Mouse (Mus musculus): ENCODE measurements at regions not wholly inside any gene's neighbourhood (a gene's known extent, or its start where the extent isn't known, plus 50 kb on each side); places are given as distances from the start of the nearest gene placed in this dataset.

DNA sequence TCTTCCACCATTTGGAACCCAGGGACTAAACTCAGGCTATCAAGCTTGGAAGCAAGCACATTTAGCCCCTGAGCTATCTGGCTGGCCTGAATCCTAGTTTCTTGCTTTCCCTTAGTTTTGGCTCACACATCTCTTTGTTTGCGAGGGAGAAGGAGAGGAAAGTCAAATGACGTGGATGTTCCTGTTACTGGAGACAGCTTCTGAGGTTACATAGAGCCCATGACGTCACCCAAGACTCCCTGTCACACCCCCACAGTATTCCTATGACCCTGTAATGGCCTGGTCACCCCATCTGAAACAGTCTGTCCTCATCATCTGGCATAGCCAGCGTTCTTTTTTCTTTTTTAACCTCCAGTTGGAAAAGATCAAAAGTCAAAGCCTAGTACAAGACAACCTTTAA lies 400.1 kb upstream of the Jarid2 start:
- H3K4me2 ChIP-seq (replicated peaks) = no peak overlapping the region
- H3K27ac ChIP-seq (replicated peaks) = no peak overlapping the region
- no peak overlapping the region for H3K4me3 ChIP-seq (replicated peaks)
- H3K9ac ChIP-seq = no peak overlapping the region
- no peaks in the 10 kb centered on the region for H3K27me3 ChIP-seq
- no peaks in the 10 kb centered on the region for H3K36me3 ChIP-seq
- WGBS = 33% methylated on average over 4 of the region's 4 CpGs
- ATAC-seq (ENCODE audit: insufficient number of reproducible peaks, low FRiP score, low TSS enrichment, low read depth) = no peak
- H3K4me1 ChIP-seq = peaks cover 17% of the 10 kb centered on the region
- no peaks in the 10 kb centered on the region for H3K9me3 ChIP-seq (replicated peaks)

DNA sequence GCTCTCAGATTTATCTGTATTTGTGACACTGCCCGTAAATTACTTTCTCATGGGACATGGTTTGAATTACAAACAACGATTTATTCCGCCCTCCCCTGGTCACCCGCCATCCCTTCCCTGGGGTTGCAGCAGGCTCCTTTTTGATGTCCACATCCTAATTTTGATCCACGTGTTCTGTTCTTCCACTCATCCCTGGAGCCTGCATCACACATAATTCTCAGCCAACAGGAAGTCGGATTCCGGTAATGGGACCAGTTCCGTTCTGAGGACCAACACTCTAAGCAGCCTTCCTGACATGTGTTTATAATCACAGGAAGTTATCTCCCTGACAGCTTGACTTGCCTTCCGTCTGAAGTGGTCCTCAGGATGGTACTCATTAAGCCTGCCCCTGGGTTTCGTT lies 399.6 kb upstream of the Jarid2 start:
- no peak overlapping the region for H3K4me2 ChIP-seq (replicated peaks)
- H3K4me1 ChIP-seq = peaks cover 17% of the 10 kb centered on the region
- H3K27me3 ChIP-seq = no peaks in the 10 kb centered on the region

DNA sequence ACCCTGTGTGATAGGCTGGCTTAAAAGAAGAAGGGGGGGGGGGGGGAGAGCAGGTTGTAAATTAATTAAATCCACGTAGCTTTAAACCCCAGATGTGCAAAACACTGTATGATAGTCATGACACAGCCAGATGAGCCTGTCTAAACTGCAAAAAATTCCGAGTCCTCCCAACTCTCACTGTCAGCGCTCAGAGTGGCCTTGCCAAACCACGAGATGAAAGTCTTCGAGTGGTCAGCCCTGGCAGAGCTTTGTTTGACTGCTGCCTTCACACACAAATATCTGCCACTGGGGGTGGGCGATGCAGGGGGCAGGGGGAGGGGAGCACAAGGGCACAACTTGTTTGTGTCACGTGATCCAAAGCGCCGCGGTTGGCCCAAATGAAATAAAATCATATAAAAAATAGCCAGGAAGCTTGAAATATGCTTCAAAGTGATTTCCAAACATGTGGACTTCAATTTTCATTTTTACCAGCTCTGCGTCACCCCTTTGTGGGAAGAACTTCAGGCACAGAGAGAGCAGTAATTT lies 396.5 kb upstream of the Jarid2 start:
- 60% methylated on average over 11 of the region's 11 CpGs for WGBS
- no peak; the same call in 1 of the 2 replicates for ATAC-seq (ENCODE audit: insufficient number of reproducible peaks, low FRiP score, low TSS enrichment, low read depth)
- no peaks in the 10 kb centered on the region for H3K36me3 ChIP-seq
- peaks cover 17% of the 10 kb centered on the region for H3K4me1 ChIP-seq
- H3K4me3 ChIP-seq (replicated peaks) = no peak overlapping the region
- no peak overlapping the region for H3K4me2 ChIP-seq (replicated peaks)
- H3K27ac ChIP-seq (replicated peaks) = no peak overlapping the region
- no peaks in the 10 kb centered on the region for H3K27me3 ChIP-seq
- H3K9ac ChIP-seq = no peak overlapping the region
- no peaks in the 10 kb centered on the region; the same call in 1 of the 2 replicates for H3K9me3 ChIP-seq (replicated peaks)

More for the DNA sequence above, 399.6 kb upstream of the Jarid2 start:
- no peak overlapping the region for H3K27ac ChIP-seq (replicated peaks)
- H3K36me3 ChIP-seq = no peaks in the 10 kb centered on the region
- no peak overlapping the region for H3K4me3 ChIP-seq (replicated peaks)
- no peaks in the 10 kb centered on the region for H3K9me3 ChIP-seq (replicated peaks)
- ATAC-seq (ENCODE audit: insufficient number of reproducible peaks, low FRiP score, low TSS enrichment, low read depth) = no peak
- WGBS = 21% methylated on average over 10 of the region's 10 CpGs
- H3K9ac ChIP-seq = no peak overlapping the region

DNA sequence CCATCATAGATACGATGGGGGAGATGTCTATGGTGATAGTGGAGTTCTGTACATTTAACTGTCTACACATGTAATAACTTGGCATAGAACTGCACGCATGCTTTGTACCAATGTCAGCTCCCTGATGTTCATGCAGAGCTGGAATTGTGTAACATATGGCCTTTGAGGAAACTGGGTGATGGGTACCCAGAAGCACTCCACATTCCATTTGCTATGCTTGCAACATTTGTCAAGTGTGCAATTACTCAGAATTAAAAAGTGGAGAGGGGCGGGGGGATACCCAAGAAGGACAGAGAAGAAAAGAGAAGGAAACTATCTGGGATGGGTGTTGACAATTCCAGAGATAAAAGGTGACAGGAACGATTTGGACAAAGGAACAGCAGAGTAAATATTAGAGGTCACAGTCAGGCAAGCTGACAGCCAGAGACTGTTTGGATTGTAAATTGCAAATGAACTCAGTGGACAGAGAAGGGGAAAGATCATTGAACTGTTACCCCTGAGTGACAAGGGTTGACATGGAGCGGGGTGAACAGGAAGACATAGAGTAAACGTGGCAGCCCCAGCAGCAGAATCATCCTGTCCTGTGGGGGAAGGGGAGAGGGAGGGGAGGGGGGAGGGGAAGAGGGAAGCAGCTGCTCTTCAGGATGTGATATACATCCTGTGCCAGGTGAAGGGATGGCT lies 390.1 kb upstream of the Jarid2 start:
- no peak overlapping the region for H3K27ac ChIP-seq (replicated peaks)
- no peak for ATAC-seq (ENCODE audit: insufficient number of reproducible peaks, low FRiP score, low TSS enrichment, low read depth)
- 44% methylated on average over 6 of the region's 6 CpGs for WGBS
- H3K4me2 ChIP-seq (replicated peaks) = no peak overlapping the region
- no peaks in the 10 kb centered on the region for H3K27me3 ChIP-seq
- H3K4me3 ChIP-seq (replicated peaks) = no peak overlapping the region
- H3K4me1 ChIP-seq = no peaks in the 10 kb centered on the region; the same call in none of the 2 replicates
- no peaks in the 10 kb centered on the region for H3K36me3 ChIP-seq
- H3K9me3 ChIP-seq (replicated peaks) = no peaks in the 10 kb centered on the region; the same call in 1 of the 2 replicates
- H3K9ac ChIP-seq = no peak overlapping the region

DNA sequence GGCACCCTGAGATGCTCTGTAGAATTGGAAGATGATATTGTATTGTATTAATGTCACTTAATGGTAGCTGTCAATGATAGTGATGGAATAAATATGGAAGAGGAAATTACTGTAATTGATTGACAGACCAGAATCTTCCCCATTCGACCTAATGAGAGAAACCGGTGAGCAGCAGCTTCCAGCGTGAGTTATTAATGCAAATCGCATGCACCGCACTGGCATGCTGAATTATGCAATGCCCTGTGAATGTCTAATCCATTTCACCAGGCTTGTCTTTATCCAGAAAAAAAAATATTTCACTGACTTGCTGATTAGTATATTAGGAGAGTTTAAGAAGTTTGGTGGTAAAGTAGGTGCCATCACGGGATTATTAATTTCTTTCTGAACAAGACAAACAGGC lies 384.2 kb upstream of the Jarid2 start:
- H3K9me3 ChIP-seq (replicated peaks) = no peaks in the 10 kb centered on the region
- 70% methylated on average over 6 of the region's 6 CpGs for WGBS
- no peak overlapping the region for H3K4me2 ChIP-seq (replicated peaks)
- no peak for ATAC-seq (ENCODE audit: insufficient number of reproducible peaks, low FRiP score, low TSS enrichment, low read depth)
- H3K4me3 ChIP-seq (replicated peaks) = no peak overlapping the region
- no peak overlapping the region for H3K27ac ChIP-seq (replicated peaks)
- peaks cover 5% of the 10 kb centered on the region for H3K4me1 ChIP-seq
- H3K36me3 ChIP-seq = no peaks in the 10 kb centered on the region
- H3K9ac ChIP-seq = no peak overlapping the region
- no peaks in the 10 kb centered on the region for H3K27me3 ChIP-seq

DNA sequence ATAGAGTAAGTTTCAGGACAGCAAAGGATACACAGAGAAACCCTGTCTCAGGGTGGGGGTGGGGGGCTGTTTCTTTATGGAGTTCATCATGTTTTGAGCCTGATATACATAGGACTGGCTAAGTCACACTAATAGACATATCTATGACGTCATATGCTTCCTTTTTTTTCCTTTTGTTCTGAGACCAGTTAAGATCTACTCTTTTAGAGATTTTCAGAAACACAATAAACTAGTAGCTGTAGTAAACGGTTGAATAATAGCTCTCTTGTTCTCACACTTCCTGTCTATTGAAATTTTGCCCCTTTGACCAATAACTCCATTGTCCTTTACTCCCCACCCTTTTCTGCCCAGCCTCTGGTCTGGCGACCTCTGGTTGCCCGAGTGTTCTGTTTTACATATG lies 382.6 kb upstream of the Jarid2 start:
- H3K27ac ChIP-seq (replicated peaks) = no peak overlapping the region
- H3K4me1 ChIP-seq = peaks cover 5% of the 10 kb centered on the region
- no peak overlapping the region for H3K4me2 ChIP-seq (replicated peaks)
- ATAC-seq (ENCODE audit: insufficient number of reproducible peaks, low FRiP score, low TSS enrichment, low read depth) = no peak
- 64% methylated on average over 4 of the region's 4 CpGs for WGBS
- no peak overlapping the region for H3K4me3 ChIP-seq (replicated peaks)
- H3K9ac ChIP-seq = no peak overlapping the region
- no peaks in the 10 kb centered on the region for H3K36me3 ChIP-seq
- H3K27me3 ChIP-seq = no peaks in the 10 kb centered on the region
- no peaks in the 10 kb centered on the region for H3K9me3 ChIP-seq (replicated peaks)

DNA sequence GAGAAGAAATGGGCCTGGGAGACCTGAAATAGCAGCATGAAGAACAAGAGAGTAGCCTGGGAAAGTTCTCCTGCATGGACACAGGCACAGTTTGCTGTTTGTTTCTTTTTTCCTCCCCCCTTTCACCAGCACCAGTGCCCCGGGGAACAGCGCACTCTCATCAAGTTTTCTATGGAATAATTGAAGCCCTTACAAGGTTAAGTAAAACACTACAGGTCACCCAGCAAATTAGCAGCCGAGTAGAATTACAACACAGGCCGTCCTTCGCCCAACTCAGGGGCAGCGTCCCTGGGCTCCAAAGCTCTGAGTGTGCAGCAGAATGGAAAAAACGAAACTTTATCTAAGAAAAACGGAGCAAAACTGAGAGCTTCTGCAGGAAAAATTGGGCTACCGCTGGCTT lies 381.6 kb upstream of the Jarid2 start:
- H3K27ac ChIP-seq (replicated peaks) = no peak overlapping the region
- no peaks in the 10 kb centered on the region for H3K27me3 ChIP-seq
- no peak overlapping the region for H3K9ac ChIP-seq
- peaks cover 5% of the 10 kb centered on the region for H3K4me1 ChIP-seq
- no peaks in the 10 kb centered on the region for H3K36me3 ChIP-seq
- no peak for ATAC-seq (ENCODE audit: insufficient number of reproducible peaks, low FRiP score, low TSS enrichment, low read depth)
- no peak overlapping the region for H3K4me3 ChIP-seq (replicated peaks)
- 24% methylated on average over 9 of the region's 9 CpGs for WGBS
- no peaks in the 10 kb centered on the region for H3K9me3 ChIP-seq (replicated peaks)
- no peak overlapping the region for H3K4me2 ChIP-seq (replicated peaks)

DNA sequence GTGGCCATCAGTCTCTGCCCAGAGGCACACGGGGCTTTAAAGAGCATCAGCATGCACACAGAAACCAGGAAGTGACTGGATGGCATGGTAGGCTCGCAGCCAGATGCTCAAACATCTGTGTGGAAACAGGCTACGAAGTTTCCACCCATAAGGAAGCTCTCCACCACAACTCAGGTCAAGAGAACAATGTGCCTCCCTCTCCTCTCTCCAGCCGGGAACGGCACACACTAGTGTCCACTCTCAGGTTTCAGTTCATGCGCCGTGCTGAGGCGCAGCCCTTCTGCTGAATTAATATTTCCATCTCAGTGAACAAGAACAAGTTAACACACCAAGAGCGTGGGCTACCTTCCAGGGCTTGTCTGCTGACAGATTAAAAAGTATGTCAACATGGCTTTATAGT lies 375.4 kb upstream of the Jarid2 start:
- Histone ChIP-seq H3K9me3 (replicated peaks) (no peaks in the 10 kb centered on the region), H3K27ac (replicated peaks) (no peak overlapping the region), H3K4me1 (peaks cover 17% of the 10 kb centered on the region; the same call in 1 of the 2 replicates), H3K9ac (no peak overlapping the region), H3K4me3 (replicated peaks) (no peak overlapping the region), H3K4me2 (replicated peaks) (no peak overlapping the region), H3K27me3 (no peaks in the 10 kb centered on the region), H3K36me3 (no peaks in the 10 kb centered on the region)
- 39% methylated on average over 9 of the region's 9 CpGs for WGBS
- no peak for ATAC-seq (ENCODE audit: insufficient number of reproducible peaks, low FRiP score, low TSS enrichment, low read depth)

DNA sequence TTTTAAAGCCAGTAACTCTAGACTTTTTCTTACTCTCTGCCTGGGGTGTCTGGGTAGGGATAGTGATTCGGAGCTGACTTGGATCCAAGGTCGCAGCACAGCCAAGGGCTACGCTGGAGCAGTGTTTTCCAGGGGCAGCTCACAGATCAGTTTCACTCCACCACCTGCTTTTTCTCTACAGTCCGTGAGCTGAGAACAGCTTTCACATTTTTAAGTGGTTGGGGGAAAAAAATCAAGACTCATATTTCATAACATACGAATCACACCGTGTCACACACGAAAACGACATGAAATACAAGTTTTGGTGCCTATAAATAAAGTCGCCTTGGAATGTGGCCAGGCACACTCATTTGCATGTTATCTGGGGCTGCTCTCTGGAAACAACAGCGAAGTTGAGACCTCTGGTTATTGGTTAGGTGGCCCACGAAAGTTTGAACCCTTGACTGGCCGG lies 373.5 kb upstream of the Jarid2 start:
- Histone ChIP-seq H3K4me3 (replicated peaks) (no peak overlapping the region), H3K9ac (no peak overlapping the region), H3K36me3 (no peaks in the 10 kb centered on the region), H3K27ac (replicated peaks) (no peak overlapping the region), H3K4me2 (replicated peaks) (no peak overlapping the region), H3K4me1 (peaks cover 17% of the 10 kb centered on the region; the same call in 1 of the 2 replicates), H3K27me3 (no peaks in the 10 kb centered on the region), H3K9me3 (replicated peaks) (no peaks in the 10 kb centered on the region)
- WGBS = 28% methylated on average over 12 of the region's 12 CpGs
- no peak for ATAC-seq (ENCODE audit: insufficient number of reproducible peaks, low FRiP score, low TSS enrichment, low read depth)

DNA sequence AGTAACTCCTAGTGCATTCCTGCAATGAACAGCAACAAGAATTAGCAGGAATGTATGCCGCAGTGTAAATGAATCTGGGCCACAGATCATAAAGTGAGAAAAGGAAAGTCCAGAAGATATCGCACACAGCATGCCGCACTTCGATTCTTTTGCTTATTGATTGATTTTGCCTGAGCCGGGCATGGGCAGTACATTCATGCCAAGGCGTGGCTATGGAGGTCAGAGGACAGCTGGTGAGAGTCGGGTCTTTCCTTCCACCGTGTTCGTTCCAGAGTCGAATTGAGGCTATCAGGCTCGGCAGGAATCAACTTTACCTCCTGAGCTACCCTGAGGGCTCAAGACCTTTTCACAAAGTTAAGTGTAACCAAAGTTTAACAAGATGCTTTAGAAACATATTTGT lies 372.3 kb upstream of the Jarid2 start:
- no peak overlapping the region for H3K27ac ChIP-seq (replicated peaks)
- H3K4me3 ChIP-seq (replicated peaks) = no peak overlapping the region
- H3K4me1 ChIP-seq = peaks cover 17% of the 10 kb centered on the region; the same call in 1 of the 2 replicates
- H3K9me3 ChIP-seq (replicated peaks) = no peaks in the 10 kb centered on the region
- ATAC-seq (ENCODE audit: insufficient number of reproducible peaks, low FRiP score, low TSS enrichment, low read depth) = no peak
- H3K9ac ChIP-seq = no peak overlapping the region
- H3K27me3 ChIP-seq = no peaks in the 10 kb centered on the region
- WGBS = 68% methylated on average over 11 of the region's 11 CpGs
- no peak overlapping the region for H3K4me2 ChIP-seq (replicated peaks)
- no peaks in the 10 kb centered on the region for H3K36me3 ChIP-seq

DNA sequence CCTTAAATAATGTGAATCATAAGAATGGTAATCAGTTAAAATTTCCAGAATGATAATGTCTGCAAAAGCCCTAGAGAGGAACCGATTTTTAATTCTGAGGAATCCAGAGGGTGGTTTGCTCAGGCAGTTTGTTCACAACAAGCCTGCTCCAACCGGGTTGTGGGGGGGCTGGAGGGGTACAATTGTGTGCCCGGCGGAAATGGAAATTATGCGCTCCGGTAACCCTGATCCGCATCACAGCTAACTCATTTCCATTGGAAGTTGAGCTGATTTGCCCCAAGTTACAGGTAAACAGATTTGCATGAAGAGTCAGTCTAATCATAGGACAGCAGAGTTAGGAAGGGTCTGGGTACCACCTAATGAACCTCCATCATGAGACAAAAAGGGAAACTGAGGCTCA lies 369.9 kb upstream of the Jarid2 start:
- no peak for ATAC-seq (ENCODE audit: insufficient number of reproducible peaks, low FRiP score, low TSS enrichment, low read depth)
- Histone ChIP-seq H3K9me3 (replicated peaks) (no peaks in the 10 kb centered on the region), H3K9ac (no peak overlapping the region), H3K4me3 (replicated peaks) (no peak overlapping the region), H3K4me2 (replicated peaks) (no peak overlapping the region), H3K4me1 (peaks cover 9% of the 10 kb centered on the region; the same call in 1 of the 2 replicates), H3K36me3 (no peaks in the 10 kb centered on the region), H3K27ac (replicated peaks) (no peak overlapping the region), H3K27me3 (no peaks in the 10 kb centered on the region)
- 79% methylated on average over 7 of the region's 7 CpGs for WGBS

DNA sequence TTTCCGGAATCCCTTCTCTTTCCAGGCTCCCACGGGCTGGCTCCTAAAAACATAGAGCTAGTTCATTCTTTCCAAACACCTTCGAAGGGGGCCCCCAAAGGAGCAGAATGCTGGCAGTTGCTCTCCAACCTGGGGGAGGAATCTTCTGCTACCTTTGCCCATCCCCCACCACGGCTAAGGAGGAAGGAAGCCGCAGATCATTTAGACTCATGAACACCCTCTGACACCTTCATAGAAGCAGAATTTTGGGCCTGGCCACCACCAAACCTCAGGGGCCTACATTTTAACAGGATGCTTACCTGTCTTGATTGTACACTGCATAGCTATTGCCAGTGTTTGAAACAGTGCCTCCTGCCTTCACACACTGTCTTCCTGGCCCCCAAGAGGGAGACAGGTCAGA lies 369.3 kb upstream of the Jarid2 start:
- Histone ChIP-seq H3K4me1 (peaks cover 9% of the 10 kb centered on the region; the same call in 1 of the 2 replicates), H3K27me3 (no peaks in the 10 kb centered on the region), H3K4me2 (replicated peaks) (no peak overlapping the region), H3K9me3 (replicated peaks) (no peaks in the 10 kb centered on the region), H3K4me3 (replicated peaks) (no peak overlapping the region), H3K9ac (no peak overlapping the region), H3K36me3 (no peaks in the 10 kb centered on the region), H3K27ac (replicated peaks) (no peak overlapping the region)
- no peak for ATAC-seq (ENCODE audit: insufficient number of reproducible peaks, low FRiP score, low TSS enrichment, low read depth)
- WGBS = 76% methylated on average over 5 of the region's 5 CpGs

Data from embryonic facial prominence, embryonic 15.5 days (tissue).